Mouse (Mus musculus) spleen, adult 2 months (tissue): ENCODE measurements around the gene Fgfr2.

Experiments used
- CTCF ChIP-seq: fragments of 200-500 bp; IDR thresholded peaks from 2 replicates; pipeline ENCODE4 v1.5.1; 2011; ENCODE audit warnings: mild to moderate bottlenecking, inconsistent platforms; ENCODE audit not compliant: insufficient read depth, insufficient read length, insufficient replicate concordance; ENCODE audit errors: extremely low read depth
- POLR2A ChIP-seq: fragments of 200-500 bp; IDR thresholded peaks from 2 replicates; pipeline ENCODE4 v1.6.1; 2011; ENCODE audit warnings: low read depth, low read length, inconsistent platforms

GRCm38 (mm10) chr7:130964686-130965085 lies 2158.5 kb downstream of the Fgfr2 start:
- no peak for TF ChIP-seq CTCF
- TF ChIP-seq POLR2A: no peak
